Mouse (Mus musculus) spleen, postnatal 14 days (tissue): ENCODE measurements around the gene Pkig.

ENCODE experiments used
- DNase-seq, 2 experiments: peaks; one replicate each; pipeline ENCODE4 v3.0.0; 2021 to 2022; ENCODE audit warnings: low spot score in 2 of 2

The Pkig gene

GRCm38 (mm10) chr2:163756723-163757122 lies 98.5 kb downstream of the Pkig start:
- DNase-seq = no peak

- DNase-seq = no peak
Observed at GRCm38 (mm10) chr2:163758146-163758545, 100.0 kb downstream of the Pkig start.

- DNase-seq = no peak
Observed at GRCm38 (mm10) chr2:163760589-163760988, 102.4 kb downstream of the Pkig start.

GRCm38 (mm10) chr2:163761402-163761801 lies 103.2 kb downstream of the Pkig start:
- DNase-seq = no peak

GRCm38 (mm10) chr2:163766261-163766660 lies 108.1 kb downstream of the Pkig start:
- no peak for DNase-seq

- no peak for DNase-seq
Observed at GRCm38 (mm10) chr2:163766890-163767289, 108.7 kb downstream of the Pkig start.

- DNase-seq = no peak
Observed at GRCm38 (mm10) chr2:163770731-163771130, 112.5 kb downstream of the Pkig start.
